ENCODE assay signal across 8 mouse cellular contexts in the genomic region with DNA sequence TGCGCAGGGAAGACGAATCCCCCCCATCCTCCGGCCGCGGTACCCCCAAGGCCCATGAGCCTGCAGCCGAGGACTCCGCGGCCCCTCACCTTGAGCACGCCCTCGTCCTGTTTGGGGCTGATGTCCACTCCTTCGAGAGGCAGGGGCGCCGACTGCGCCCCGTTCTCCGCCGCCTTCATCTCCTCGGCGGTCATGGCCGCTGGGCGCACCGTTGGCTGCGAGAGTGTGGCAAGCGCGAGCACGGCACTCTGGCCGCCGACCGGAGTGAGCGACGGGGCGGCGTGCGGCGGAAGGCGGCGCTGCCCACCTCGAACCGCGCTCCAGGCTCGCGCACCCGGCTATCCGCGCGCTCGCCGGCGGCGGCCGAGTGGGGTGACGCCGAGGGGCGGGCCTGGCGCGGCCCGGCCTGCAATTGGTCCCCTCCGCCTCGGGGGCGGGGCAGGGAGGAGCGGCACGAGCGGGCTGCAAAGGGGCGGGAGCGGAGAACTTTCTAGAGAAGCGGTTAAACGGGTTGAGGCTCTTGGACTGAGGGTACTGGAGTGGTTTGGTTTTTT. TPM values are rescaled to one million over a fixed set of nuclear protein-coding genes. Genes with fewer than 3 reads are reported as not detected.
DNase-seq lines count a peak whose midpoint lies in the region; ATAC-seq lines count a peak whose summit lies in the region.

A gene (minus strand): TSS at position 361 of the 554 bp plus-strand sequence.

- intact Hi-C loops in left cerebral cortex, postnatal 10 days (cut with DNase I): no loop called here

- ATAC-seq in activated CD4-positive, CD25-positive, alpha-beta regulatory T cell, adult 4 months: peak; percentile 98
- peak; percentile 73 for ATAC-seq in common myeloid progenitor, adult 5-6 weeks (replicated peaks; ENCODE audit: low read depth, poor library complexity, severe bottlenecking)
- peak; percentile 69 for ATAC-seq in megakaryocyte-erythroid progenitor cell, adult 5-6 weeks (replicated peaks; ENCODE audit: low FRiP score, low TSS enrichment, poor library complexity, severe bottlenecking)

- DNase-seq in gastrocnemius, adult 8-10 months (ENCODE audit: low spot score in 2 of 2): peak; percentile 88
- peak; percentile 57 for DNase-seq in hindlimb bud, embryonic 11.5 days (ENCODE audit: extremely low spot score, low read depth, low spot score)
- peak; percentile 88 to 97 for DNase-seq in left cerebral cortex, postnatal 10 days (ENCODE audit: extremely low spot score in 1 of 2, low spot score in 2 of 2)
- peak; percentile 96 for DNase-seq in right cerebral cortex, postnatal 25 days
- DNase-seq in urinary bladder, postnatal 4 days (ENCODE audit: low spot score in 2 of 2): peak; percentile 92

RNA-seq across cellular contexts. Expression of the gene that starts here (rescaled TPM):
- polyA plus RNA-seq in activated CD4-positive, CD25-positive, alpha-beta regulatory T cell, adult 4 months (2017; shearing (Covaris generic)): 10 to 100 TPM; 47.6 to 76.7 TPM
- total RNA-seq in common myeloid progenitor, adult 5-6 weeks (2017): 331 and 387 TPM in 2 replicates
- 100 to 1,000 TPM; 113 to 133 (median 121) TPM for total RNA-seq in gastrocnemius, adult 8-10 months (2022)
- 100 to 1,000 TPM; 130 to 131 TPM for total RNA-seq in left cerebral cortex, postnatal 10 days (2021)
- 234 and 279 TPM in 2 replicates for total RNA-seq in megakaryocyte-erythroid progenitor cell, adult 5-6 weeks (2014; fragmentation: Nextera tagmentation)
- total RNA-seq in megakaryocyte-erythroid progenitor cell, adult 5-6 weeks (2017): 419 and 525 TPM in 2 replicates

Comparison
In these comparisons a context has a peak if more than half of its experiments do, and no peak if none do; other contexts are left out.
1. Peak in every context shown above with its lines: DNase-seq and ATAC-seq.